Mouse (Mus musculus) cerebellum, postnatal 14 days (tissue): ENCODE data around the gene Nfya.
"Not testable (repeated sequence)": the region's sequence is repeated elsewhere in the genome, so short reads cannot be mapped to it uniquely, and the experiment has no call there.

Source experiments
- DNase-seq, 2 experiments: peaks; one replicate each; pipeline ENCODE4 v3.0.0; 2021; ENCODE audit warnings: mixed read lengths in 2 of 2

Gene Nfya

GRCm38 (mm10) chr17:48389442-48389841, 20.3 kb downstream of the Nfya start:
- no peak for DNase-seq

- DNase-seq, result no peak
Measured at GRCm38 (mm10) chr17:48388666-48389065, 21.0 kb downstream of the Nfya start.

- no peak for DNase-seq
Measured at GRCm38 (mm10) chr17:48385786-48386461, 23.8 kb downstream of the Nfya start.

GRCm38 (mm10) chr17:48379050-48379449, 30.7 kb downstream of the Nfya start:
- DNase-seq, result no peak

GRCm38 (mm10) chr17:48376102-48376501, 33.6 kb downstream of the Nfya start:
- DNase-seq, result no peak

GRCm38 (mm10) chr17:48372987-48373386, 36.7 kb downstream of the Nfya start:
- no peak for DNase-seq

GRCm38 (mm10) chr17:48371621-48372020, 38.1 kb downstream of the Nfya start:
- no peak for DNase-seq

GRCm38 (mm10) chr17:48366806-48367205, 42.9 kb downstream of the Nfya start:
- no peak for DNase-seq

- DNase-seq, result no peak
Measured at GRCm38 (mm10) chr17:48365511-48366155, 44.1 kb downstream of the Nfya start.

- DNase-seq, result no peak
Measured at GRCm38 (mm10) chr17:48363421-48363965, 46.2 kb downstream of the Nfya start.

- DNase-seq, result peak; percentile 89
Measured at GRCm38 (mm10) chr17:48362966-48363365, 46.7 kb downstream of the Nfya start.

GRCm38 (mm10) chr17:48362346-48362745, 47.4 kb downstream of the Nfya start:
- peak; percentile 53 to 57 for DNase-seq

GRCm38 (mm10) chr17:48360462-48360861, 49.2 kb downstream of the Nfya start:
- no peak for DNase-seq

- DNase-seq, result no peak
Measured at GRCm38 (mm10) chr17:48359616-48360015, 50.1 kb downstream of the Nfya start, which contains the start of gene Treml1. TSS of gene Treml1 (plus strand) at chr17:48359916.

- DNase-seq, result no peak
Measured at GRCm38 (mm10) chr17:48357892-48358291, 51.8 kb downstream of the Nfya start.

- DNase-seq, result no peak
Measured at GRCm38 (mm10) chr17:48355822-48356221, 53.9 kb downstream of the Nfya start.

- not testable (repeated sequence) for DNase-seq
Measured at GRCm38 (mm10) chr17:48352976-48353375, 56.7 kb downstream of the Nfya start.

GRCm38 (mm10) chr17:48350681-48351193, 59.0 kb downstream of the Nfya start:
- no peak for DNase-seq

GRCm38 (mm10) chr17:48347287-48347686, 62.4 kb downstream of the Nfya start:
- no peak for DNase-seq

- no peak for DNase-seq
Measured at GRCm38 (mm10) chr17:48346834-48347233, 62.9 kb downstream of the Nfya start.

- peak in 1 of 2 experiments; percentile 16 for DNase-seq
Measured at GRCm38 (mm10) chr17:48346231-48346630, 63.5 kb downstream of the Nfya start, which contains the start of gene Trem2. TSS of gene Trem2 (plus strand) at chr17:48346401.

GRCm38 (mm10) chr17:48345824-48346223, 63.9 kb downstream of the Nfya start:
- no peak for DNase-seq

- no peak for DNase-seq
Measured at GRCm38 (mm10) chr17:48343065-48343464, 66.6 kb downstream of the Nfya start.

- no peak for DNase-seq
Measured at GRCm38 (mm10) chr17:48341947-48342346, 67.8 kb downstream of the Nfya start.
